ENCODE assay signal across 8 mouse cellular contexts in the genomic region with DNA sequence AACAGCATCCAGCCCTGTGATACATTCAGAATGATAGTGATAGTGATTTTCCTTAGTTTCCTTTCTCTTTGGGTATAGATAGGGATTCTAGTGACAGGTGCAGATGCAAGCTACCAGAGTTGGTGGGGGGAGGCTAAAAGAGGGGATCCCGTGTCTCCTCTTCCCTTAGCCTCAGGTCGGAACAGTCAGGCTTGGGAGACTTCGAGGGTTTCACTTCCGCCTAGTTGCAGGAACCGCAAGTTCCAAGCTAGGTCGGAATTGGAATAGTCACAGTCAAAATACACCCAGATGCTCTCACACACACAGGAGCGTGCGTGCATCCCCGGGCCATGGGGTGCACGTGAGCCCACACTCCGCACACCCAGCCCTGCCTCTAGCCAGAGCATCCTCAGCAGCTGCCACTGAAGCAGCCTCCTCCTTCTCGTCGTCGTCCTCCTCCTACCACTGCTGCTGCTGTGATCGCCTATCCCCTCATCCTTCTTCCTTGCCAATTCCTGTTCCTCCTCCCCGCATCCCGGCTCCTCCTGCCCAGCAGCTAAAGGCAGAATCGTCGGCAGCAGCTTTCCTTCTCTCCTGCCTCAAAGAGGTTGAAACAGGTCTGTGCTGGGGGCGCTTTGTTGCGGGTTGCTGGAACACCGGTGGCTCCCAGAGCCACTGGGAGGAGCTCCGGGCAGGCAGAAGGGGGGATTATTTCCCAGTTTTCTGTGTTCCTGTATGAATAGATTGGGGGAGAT. TPM values are rescaled to one million over a fixed set of nuclear protein-coding genes. Genes with fewer than 3 reads are reported as not detected.
A peak's percentile ranks its signal among the peaks of the same experiment; 100 is the strongest.
DNase-seq lines count a peak whose midpoint lies in the region; ATAC-seq and TF ChIP-seq lines count a peak whose summit lies in the region.

TSS of gene Pak3 (plus strand) at position 424 of the 734 bp plus-strand sequence.

- WGBS in olfactory bulb, adult 2 months: 18% methylated on average over 23 of the region's 23 CpGs

- ATAC-seq in megakaryocyte, adult 5-6 weeks (ENCODE audit: poor library complexity, severe bottlenecking): no peak

- H3K4me3 ChIP-seq in megakaryocyte, embryonic 14.5 days (replicated peaks): peak within 1 kb of the TSS; percentile 81
- peak within 1 kb of the TSS; percentile 70 for H3K4me3 ChIP-seq in olfactory bulb, adult 2 months (ENCODE audit: insufficient read depth, low read depth, low read length)

- peak within 1 kb of the TSS; percentile 72 for H3K27ac ChIP-seq in olfactory bulb, adult 2 months (ENCODE audit: insufficient read depth, low read depth, low read length)

- intact Hi-C loops in left cerebral cortex, postnatal 14 days (cut with DNase I): loop anchor here (10.0 kb wide), 1 partner anchor 146 kb away; no protein-coding TSS in a partner anchor

- no peak for TF ChIP-seq CTCF in olfactory bulb, adult 2 months (IDR thresholded peaks at IDR 0.05; ENCODE audit: insufficient read depth, low read depth, low read length)

- H3K36me3 ChIP-seq in megakaryocyte, embryonic 14.5 days (replicated peaks; ENCODE audit: low read length): no peaks in the 10 kb centered on the region

- H3K27me3 ChIP-seq in megakaryocyte, embryonic 14.5 days (replicated peaks): peaks cover 18% of the 10 kb centered on the region

- no peak for TF ChIP-seq POLR2A in olfactory bulb, adult 2 months (IDR thresholded peaks at IDR 0.05; ENCODE audit: insufficient read depth, low read depth, low read length)

- peaks cover 3% of the 10 kb centered on the region; the same call in 1 of the 2 replicates for H3K4me1 ChIP-seq in megakaryocyte, embryonic 14.5 days
- no peaks in the 10 kb centered on the region for H3K4me1 ChIP-seq in olfactory bulb, adult 2 months (ENCODE audit: control insufficient read depth, insufficient read depth, low read length)

- DNase-seq in cerebellum, postnatal 25 days: peak; percentile 31 to 36
- peak; percentile 55 for DNase-seq in frontal cortex, postnatal 36 days (ENCODE audit: low spot score in 2 of 2)
- peak; percentile 31 to 49 for DNase-seq in left cerebral cortex, postnatal 14 days (ENCODE audit: low spot score in 2 of 2)
- DNase-seq in spleen, adult 18-20 months: no peak
- DNase-seq in spleen, postnatal 4 days (ENCODE audit: low spot score in 2 of 2): no peak

- no peaks in the 10 kb centered on the region for H3K9me3 ChIP-seq in megakaryocyte, embryonic 14.5 days

RNA-seq across cellular contexts. Expression of gene Pak3, which starts in this region (rescaled TPM):
- polyA plus RNA-seq in megakaryocyte, embryonic 14.5 days (2012; ENCODE audit: insufficient read depth, low replicate concordance): 0.01 TPM in 1 of 2 replicates, not detected in the other
- total RNA-seq in megakaryocyte, adult 5-6 weeks (2015): not detected in 2 replicates
- not detected in 2 replicates for total RNA-seq in megakaryocyte, adult 5-6 weeks (2017)
- total RNA-seq in left cerebral cortex, postnatal 14 days (2021): 100 to 1,000 TPM; 129 to 136 TPM
- not detected in 2 replicates for polyA plus RNA-seq in olfactory bulb, adult 2 months (2012; ENCODE audit: insufficient read depth, insufficient read length, low replicate concordance, missing spikeins)

Comparison
In these comparisons a context has a peak if more than half of its experiments do, and no peak if none do; other contexts are left out.
1. RNA of gene Pak3 (total RNA-seq): 129 to 136 TPM in left cerebral cortex, postnatal 14 days; not detected in megakaryocyte, adult 5-6 weeks; every median in the first group is over 100 times any median in the second.
2. RNA of gene Pak3 (polyA plus RNA-seq): not detected in olfactory bulb, adult 2 months; 0.01 TPM in megakaryocyte, embryonic 14.5 days; every median in the first group is over 10 times any median in the second.
3. DNase-seq: peak in cerebellum, postnatal 25 days (2 of 2), frontal cortex, postnatal 36 days (2 of 2) and left cerebral cortex, postnatal 14 days (2 of 2); none in spleen, adult 18-20 months (0 of 2) and spleen, postnatal 4 days (0 of 2).